Mouse (Mus musculus): ENCODE results near the gene Tjp2.
"Not testable (repeated sequence)": the region's sequence is repeated elsewhere in the genome, so short reads cannot be mapped to it uniquely, and the experiment has no call there.

Tjp2 gene

GRCm38 (mm10) chr19:24123534-24124290, 101.1 kb downstream of the Tjp2 start:
- no peak for DNase-seq (ENCODE audit: low read depth)

DNA sequence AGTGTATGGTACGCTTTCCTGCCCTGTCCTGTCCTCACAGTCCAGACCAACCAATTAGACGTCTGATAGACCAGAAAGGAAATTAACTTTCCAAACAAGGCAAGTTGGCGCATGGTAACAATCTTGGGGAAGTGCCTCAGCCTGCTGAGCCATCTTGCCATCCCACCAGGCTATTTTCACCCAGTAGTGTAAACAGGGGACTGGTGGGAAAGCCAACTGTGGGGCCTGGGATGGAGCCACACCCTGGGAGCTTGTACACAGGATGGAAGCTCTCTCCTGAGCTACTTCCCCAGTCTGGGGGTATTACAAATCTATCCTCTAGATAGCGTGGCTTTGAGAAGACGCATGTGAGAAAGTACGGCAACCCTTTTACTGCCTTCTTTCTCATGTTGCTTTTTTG, 101.7 kb downstream of the Tjp2 start:
- no peak for DNase-seq (ENCODE audit: low read depth)

DNA sequence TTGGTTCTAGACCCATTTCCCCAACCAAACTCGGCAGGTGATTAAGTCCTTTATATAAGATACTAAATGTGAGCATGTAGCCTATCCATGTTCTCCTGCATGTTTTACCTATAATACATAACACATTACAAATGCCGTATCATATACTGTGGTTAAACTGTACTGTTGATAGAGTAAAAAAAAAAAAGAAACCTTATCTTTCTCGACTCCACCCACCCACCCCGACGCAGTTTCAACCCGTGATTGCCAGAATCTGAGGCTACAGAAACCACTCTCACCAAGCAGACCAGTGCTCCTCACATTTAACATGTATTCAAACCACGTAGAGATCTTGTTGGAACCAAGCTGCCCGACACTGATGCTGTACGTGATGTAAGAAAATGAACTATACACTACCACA, 102.2 kb downstream of the Tjp2 start:
- DNase-seq (ENCODE audit: low read depth): no peak

DNA sequence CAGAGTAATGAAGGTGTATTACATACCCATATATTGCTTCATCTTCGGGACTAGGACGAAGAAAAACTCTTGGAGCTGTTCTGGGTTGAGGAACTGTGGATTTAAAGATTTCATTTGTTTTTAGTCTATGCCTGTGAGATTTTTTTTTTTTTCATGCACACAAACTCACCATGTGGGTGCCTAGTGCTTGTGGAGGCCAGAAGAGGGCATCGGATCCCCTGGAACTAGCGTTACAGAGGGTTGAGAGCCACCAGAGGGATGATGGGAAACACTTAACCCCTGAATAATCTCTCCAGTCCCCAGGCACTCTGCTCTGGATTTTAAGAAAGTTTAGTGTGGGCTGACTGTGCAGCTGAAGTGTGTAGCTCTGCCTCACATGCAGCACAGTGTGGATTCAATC, 104.0 kb downstream of the Tjp2 start:
- no peak for DNase-seq (ENCODE audit: low read depth)

DNA sequence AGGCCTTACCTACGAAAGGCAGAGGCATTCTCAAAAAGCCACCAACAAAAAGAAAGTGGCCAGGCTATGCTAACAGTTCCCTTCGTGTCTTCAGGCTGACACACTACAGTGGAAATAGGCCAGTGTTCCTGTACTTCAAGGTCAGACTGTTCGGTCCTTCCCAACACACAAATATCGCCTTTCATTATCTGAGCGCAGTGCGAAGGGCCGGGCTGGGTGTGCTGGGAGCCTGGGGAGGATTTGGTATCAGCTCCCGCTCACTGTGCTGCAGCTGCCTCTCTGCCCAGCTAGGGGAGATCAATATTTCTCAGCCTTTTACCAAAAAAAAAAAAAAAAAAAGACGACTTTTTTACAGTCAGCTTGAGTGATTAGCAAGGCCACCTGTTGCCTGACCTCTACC, 106.1 kb downstream of the Tjp2 start:
- no peak for DNase-seq (ENCODE audit: low read depth)

DNA sequence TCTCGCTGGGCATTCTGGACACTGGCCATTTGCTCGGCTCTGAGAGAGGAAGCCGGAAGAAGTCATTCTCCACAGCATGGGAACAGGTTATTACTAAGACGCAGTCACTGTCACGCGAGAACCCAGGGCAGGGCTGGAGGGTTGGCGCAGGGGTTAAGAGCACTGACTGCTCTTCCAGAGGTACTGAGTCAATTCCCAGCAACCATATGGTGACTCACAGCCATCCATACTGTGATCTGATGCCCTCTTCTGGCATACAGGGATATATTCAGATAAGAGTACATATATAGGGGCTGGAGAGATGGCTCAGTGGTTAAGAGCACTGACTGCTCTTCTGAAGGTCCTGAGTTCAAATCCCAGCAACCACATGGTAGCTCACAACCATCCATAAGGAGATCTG, 113.2 kb downstream of the Tjp2 start:
- no peak for DNase-seq (ENCODE audit: low read depth)

- DNase-seq (ENCODE audit: low read depth): no peak
These were observed 117.1 kb downstream of the Tjp2 start for GRCm38 (mm10) chr19:24107707-24108106.

DNA sequence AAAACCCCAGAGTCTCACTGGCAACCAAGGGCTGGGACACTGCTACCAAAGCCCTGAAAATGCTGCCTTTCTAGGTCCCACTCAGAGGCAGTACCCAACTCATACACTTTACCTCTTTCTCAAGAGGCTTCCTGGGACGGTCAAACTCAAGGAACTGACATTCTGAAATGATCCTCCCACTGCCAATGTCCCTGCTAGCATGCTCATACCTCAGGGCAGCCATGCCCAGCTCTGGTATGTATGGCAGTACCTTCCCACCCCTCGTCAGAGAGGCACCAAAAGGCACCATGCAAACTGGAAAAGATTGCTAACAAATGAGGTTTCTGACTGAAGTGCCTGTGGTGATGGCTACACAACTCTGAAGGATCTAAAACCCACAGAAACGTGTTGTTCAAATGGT, 121.0 kb downstream of the Tjp2 start:
- no peak for DNase-seq (ENCODE audit: low read depth)

DNA sequence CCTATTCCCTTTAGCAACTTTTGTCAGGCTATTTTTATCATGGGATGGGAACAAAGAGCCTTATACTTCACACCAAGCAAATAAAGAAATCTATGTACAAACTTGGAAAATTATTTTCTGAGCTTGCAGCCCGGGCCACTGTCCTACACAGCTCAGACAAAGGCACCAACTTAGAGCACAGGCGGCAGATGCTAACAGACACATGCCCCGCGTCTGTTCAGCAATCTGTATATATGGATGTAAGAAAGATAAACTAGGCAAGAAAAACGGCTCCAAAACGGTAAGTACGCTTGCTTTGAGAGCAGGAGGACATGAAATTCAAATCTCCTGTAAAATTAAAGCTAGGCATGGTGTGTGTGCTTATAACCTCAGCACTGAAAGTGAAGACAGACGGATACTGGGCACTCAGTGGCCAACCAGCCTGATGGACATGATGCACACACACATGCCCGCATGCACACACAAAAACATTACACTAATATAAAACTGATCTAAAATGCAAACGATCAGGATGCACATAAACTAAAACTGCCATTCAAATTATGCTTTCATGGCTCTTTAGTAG, 122.2 kb downstream of the Tjp2 start:
- DNase-seq (ENCODE audit: low read depth): no peak

- no peak for DNase-seq (ENCODE audit: low read depth)
These were observed 123.6 kb downstream of the Tjp2 start for GRCm38 (mm10) chr19:24101183-24101582.

DNA sequence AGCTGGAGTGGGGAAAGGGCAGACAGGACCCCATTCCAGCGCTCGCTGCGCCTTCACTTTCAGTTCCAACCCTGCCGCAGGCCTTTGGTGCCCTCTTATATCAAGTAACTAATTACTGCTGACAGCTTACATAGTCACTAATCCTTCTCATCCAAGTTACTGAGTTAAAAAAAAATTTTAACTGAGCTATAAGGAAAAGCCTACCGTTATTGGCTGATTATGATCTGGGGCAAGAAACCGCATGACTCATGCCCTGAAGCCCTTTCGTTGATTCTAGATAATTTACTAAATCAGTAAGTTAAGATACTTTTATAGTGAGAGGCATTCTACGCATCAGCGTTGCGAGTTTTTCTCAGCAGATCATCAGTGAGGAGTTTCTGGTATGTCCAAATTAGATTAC, 126.1 kb downstream of the Tjp2 start:
- DNase-seq (ENCODE audit: low read depth): no peak

DNA sequence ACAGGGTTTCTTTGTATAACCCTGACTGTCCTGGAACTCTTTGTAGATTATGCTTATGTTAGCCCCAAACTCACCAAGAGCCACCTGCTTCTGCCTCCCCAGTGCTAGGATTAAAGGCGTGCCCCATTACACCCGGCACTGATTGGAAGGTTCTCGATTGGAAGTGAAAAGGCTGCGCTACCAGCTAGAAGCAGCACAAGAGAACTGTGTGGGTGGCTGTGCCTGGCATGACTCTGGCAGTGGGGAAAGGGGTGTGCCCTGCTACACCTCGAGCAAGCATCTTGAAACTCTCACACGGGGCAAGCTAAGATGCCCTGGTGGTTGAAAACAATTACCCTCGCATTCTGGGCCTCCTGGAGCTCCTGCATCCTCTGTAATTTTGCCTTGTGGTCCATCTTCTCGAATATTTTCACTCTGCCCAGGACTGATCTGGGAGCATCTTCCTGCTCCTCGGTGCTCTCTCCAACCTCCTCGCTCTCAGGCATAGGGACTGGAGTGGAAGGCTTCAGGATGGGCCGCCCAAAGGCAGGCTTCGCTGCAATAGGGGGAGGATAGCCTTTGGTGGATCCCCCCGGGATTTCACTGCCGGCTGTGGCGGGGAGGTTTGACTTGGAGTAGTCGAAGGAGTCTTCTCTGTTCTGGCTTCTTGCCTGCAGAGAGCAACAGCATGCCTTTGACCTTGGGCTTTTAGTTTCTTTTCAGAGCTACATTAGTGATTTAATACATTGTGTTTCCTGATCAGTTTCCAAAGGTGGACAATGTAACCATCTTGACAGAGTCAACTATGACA, 127.0 kb downstream of the Tjp2 start:
- no peak for DNase-seq (ENCODE audit: low read depth)

GRCm38 (mm10) chr19:24092060-24092459, 132.8 kb downstream of the Tjp2 start:
- DNase-seq (ENCODE audit: low read depth): not testable (repeated sequence)

GRCm38 (mm10) chr19:24090366-24090765, 134.5 kb downstream of the Tjp2 start:
- no peak for DNase-seq (ENCODE audit: low read depth)

DNA sequence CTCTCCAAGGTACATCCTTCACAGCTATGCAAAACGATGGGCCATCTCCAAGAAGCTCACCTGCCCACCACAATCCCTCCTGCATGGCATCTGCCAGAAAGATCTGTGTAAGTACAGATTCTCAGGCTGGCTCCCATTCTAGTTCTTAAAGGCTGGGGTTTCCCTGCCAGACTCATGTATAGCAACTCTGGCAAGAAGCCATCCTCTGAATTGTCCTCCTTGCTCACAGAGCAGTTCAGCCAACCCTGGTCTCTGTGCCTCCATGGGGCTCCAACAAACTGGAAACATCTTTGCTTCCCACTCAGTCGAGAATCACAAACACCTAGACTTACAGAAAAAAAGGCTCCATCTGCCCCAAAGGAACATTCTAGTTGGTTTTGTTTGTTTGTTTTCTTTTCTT, 139.5 kb downstream of the Tjp2 start:
- no peak for DNase-seq (ENCODE audit: low read depth)

DNA sequence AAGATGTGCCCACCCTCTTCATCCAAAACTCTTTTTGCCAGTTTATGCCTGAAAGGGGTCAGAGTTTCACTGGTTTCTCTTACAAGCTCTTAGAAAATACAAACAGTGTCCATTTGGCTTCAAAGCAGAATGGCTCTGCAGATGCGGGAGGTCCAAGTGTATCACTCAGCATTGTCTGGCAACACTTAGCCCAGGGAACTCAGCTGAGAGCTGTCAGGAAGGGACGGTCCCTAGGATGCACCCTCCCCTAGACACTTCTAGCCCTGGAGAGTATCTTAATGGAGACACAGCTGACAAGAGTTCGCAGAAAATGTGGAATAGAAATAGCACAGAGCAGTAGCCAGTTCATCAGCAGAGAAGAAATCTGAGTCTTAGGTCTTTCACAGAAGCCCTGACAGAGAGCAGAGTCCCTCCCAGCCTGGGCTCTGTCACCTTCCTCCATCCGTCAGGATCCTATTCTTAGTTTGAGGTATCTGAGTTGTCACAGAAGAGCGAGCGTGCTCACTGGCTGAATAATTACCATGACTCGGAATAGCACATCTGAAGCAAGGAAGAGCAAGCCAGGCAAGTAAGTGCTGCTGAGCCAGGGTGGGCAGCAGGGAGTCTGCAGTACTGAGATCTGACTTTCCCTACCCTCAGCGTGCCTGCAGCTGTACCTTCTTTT, 144.3 kb downstream of the Tjp2 start:
- DNase-seq (ENCODE audit: low read depth): no peak

DNA sequence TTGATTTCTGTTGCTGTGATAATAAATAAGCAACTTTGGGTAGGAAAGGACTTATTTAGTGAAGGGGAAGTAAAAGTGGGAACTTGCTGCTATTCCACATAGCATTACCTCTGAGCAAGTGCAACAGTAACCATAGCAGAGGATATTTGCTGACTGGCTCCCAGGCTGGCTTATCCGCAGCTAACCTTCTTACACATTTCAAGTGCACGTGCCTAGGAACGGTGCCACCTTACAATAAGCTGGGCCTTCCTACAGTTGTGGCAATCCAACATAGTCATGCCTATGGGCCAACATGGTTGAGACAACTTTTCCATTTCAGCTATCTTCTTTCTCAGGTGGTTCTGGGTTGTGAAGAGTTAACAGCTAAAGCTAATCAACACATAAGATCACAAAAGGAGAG, 147.2 kb downstream of the Tjp2 start:
- DNase-seq (ENCODE audit: low read depth): no peak

DNA sequence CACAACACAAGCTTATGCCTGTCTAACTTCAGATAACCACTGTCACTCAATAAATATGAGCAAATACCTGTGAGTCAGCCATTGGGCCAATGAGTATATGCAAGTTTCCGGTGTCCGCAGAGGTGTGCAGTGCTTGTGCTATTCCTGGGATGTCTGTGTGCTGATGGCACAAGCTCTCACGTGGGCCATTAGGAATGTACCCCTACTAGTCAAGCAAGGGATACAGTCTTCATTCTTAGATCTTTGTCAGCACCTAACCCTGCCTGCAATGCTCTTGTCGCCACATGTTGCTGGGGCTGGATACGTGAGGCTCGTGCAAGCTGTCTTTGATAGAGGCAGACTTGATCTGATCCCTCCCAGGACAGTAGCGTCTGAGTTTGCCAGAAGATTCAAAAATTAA, 148.3 kb downstream of the Tjp2 start:
- no peak for DNase-seq (ENCODE audit: low read depth)

DNA sequence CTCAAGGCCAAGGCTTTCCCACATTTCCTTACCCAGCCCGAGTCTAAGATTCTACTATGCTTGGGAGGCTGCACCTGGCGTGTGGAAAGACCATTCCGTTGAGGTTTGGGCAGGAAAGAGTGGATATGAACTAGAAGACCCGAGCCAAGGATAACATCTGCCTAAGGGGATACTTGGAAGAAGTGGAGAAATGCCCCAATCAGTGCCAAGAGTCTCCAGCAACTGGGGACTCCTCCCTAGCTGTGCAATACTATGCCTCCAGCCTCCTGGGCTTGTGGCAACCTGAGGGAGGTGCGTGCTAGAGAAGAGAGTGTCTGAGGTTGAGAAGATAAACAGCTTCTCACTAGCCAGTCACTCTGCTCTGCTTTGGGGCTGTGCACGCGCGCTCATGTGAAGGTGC, 148.9 kb downstream of the Tjp2 start:
- DNase-seq (ENCODE audit: low read depth): no peak

- DNase-seq (ENCODE audit: low read depth): no peak
These were observed 151.7 kb downstream of the Tjp2 start for GRCm38 (mm10) chr19:24073155-24073554.

GRCm38 (mm10) chr19:24064348-24064895, 160.4 kb downstream of the Tjp2 start:
- DNase-seq (ENCODE audit: low read depth): no peak

DNA sequence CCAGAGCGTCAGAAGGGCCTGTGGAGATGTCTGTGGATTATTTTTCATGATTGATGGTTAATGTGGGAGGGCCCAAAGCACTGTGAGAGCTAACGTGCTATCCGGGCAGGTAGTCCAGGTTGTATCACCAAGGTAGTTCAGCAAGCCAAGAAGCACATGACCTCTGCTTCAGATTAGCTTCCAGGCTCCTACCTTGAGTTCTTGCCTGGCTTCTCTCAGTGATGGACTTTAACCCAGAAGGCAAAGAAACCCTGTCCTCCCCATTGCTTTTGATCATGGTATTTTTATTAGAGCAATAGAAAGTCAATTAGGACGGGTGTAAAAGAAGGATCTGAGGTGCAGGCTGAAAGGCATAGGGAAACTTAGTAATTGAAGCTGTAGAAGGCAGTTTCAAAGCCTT, 161.2 kb downstream of the Tjp2 start:
- DNase-seq (ENCODE audit: low read depth): no peak
